Mouse (Mus musculus) CH12.LX (cell line): Measurements from ENCODE around the gene Npas3.

ENCODE experiments used
- CTCF ChIP-seq, 2 experiments: IDR thresholded peaks in 1 of 2; conservative IDR thresholded peaks in 1 of 2; 2 replicates each; pipeline ENCODE4 v1.5.1; 2011 to 2012; ENCODE audit warnings: low read depth in 2 of 2, low read length in 2 of 2, improper control_type of control experiment in 1 of 2, inconsistent platforms in 1 of 2, mild to moderate bottlenecking in 1 of 2, moderate library complexity in 1 of 2
- RAD21 ChIP-seq: IDR thresholded peaks from 2 replicates; pipeline ENCODE4 v1.6.1; 2011; ENCODE audit warnings: low read depth, mild to moderate bottlenecking, low read length, improper control_type of control experiment, moderate library complexity

DNA sequence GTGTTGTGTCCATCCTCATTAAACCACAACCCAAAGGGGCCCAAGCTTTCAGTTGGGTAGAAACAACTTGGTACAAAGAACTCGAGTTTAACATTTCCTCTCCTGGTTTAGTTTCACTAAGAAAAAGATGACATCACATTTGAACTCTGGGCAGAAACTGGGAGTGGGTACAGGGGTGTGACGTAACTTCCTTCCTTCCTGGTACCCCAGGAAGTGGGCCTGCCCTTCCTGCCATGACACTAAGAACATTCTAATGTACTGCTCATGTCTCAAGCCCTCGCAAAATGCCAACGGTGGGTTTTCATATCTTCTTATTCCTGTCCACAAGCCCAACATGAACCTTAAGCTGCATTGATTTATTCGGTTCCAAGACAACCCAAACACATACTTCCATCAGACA lies 715.1 kb downstream of the Npas3 start:
- TF ChIP-seq CTCF (conservative IDR thresholded peaks at IDR 0.05 in 1 of 2, IDR thresholded peaks at IDR 0.05 in 1 of 2; ENCODE audit: low read depth in 2 of 2, low read length in 2 of 2) (no peak), RAD21 (no peak)
